Mouse (Mus musculus): Measurements from ENCODE around the gene Pitpnc1. TPM values are rescaled to one million over a fixed set of nuclear protein-coding genes. Genes with fewer than 3 reads are reported as not detected.

Gene Pitpnc1
- total RNA-seq, 2 experiments from 2014 or later, result 61.1 to 64.3 TPM

- no peak for DNase-seq (ENCODE audit: low spot score in 2 of 2)
- intact Hi-C loops (cut with DNase I), result no loop called here
Measured at GRCm38 (mm10) chr11:107226013-107226412, 244.5 kb downstream of the Pitpnc1 start.

DNA sequence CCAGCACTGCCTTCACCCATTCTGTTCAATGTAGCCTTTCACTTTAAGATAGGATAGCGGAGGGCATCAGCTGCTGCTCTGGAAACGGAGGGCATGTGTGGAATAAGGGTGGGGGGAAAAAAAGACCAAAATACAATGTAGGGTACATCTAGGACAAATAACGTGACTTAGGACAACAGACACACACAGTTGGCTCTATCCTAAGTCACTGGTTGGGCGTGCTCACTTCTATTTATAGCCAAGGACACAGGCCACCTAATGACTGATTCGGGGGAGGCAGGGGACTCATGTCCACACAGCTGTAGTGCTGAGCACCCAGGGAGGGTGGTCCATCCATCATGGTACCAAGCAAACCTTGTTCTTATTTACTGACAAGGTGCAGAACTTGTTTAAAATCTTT, 245.2 kb downstream of the Pitpnc1 start:
- DNase-seq (ENCODE audit: low spot score in 2 of 2), result no peak
- intact Hi-C loops (cut with DNase I), result no loop called here

- intact Hi-C loops (cut with DNase I), result no loop called here
- no peak for DNase-seq (ENCODE audit: low spot score in 2 of 2)
Measured at GRCm38 (mm10) chr11:107223667-107224214, 246.8 kb downstream of the Pitpnc1 start.

GRCm38 (mm10) chr11:107223169-107223561, 247.3 kb downstream of the Pitpnc1 start:
- intact Hi-C loops (cut with DNase I), result no loop called here

DNA sequence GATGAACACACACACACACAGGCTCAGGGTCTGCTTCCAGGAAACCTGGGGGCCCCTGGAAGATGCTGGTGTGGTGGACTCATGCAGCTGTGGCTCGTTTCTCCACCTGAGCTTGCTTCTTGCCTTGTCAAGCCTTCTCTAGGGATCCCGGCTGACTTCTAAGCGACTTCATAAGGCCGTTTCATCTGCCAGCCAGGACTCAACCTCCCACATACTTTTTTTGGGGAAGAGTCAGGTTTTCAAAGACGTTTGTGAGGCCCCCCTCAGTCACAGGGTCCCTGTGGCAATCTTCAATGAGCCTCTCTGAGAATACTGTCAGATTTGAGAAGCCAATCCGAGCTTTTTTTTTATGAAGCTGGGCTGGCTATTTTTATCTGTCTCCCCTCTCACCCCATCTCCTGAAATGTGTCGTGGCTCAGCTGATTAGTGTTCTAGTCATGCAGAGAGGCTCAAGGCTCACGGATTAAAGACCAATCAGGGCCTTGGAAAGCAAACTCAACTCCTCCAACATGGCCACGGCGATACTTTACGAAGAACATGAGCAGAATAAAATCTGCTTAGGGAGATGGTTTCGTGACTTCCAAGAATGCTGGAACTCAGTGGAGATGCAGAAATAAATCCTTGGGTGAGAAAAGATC, 247.8 kb downstream of the Pitpnc1 start:
- no peak for DNase-seq (ENCODE audit: low spot score in 2 of 2)
- intact Hi-C loops (cut with DNase I), result no loop called here

More at GRCm38 (mm10) chr11:107223169-107223561, 247.3 kb downstream of the Pitpnc1 start:
- DNase-seq (ENCODE audit: low spot score in 2 of 2), result no peak

DNA sequence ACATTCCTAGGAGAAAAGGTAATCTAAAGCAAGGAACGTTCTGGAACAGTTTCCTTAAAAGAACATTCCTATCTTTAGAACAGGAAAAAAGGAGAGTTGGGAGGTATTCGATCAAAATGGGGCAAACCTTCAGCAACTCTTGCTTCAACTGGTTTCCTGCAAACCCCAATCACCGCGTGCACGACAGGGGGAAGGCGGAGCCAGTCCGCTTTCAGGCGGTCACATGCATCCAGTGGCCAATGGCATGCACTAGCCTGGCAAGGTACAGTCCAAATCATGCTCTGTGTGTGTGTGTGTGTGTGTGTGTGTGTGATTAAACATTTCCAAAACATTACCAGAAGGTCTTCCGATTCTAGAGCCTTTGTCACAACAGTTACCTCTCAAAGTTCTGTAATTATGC, 255.4 kb downstream of the Pitpnc1 start:
- DNase-seq (ENCODE audit: low spot score in 2 of 2), result no peak
- intact Hi-C loops (cut with DNase I), result no loop called here

DNA sequence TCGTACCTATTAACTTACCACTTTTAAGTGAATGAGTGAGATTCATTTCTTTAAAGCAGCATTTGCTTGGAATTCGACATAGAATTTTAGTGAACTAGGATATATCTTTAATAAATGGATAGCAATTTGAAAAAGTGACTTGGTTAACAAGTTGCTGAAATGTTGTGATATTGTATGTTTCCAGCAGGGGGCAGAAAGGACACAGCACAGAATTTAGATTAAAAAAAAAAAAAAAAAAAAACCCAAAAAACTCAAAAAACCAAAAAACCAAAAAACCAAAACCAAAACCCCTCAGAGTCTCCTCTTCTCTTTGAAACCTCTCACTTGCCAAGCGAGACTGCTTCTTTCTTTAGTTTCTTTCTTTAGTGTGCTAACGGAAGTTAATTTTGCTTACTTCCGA, 256.8 kb downstream of the Pitpnc1 start:
- intact Hi-C loops (cut with DNase I), result loop anchor here (2.0 kb wide), 1 partner anchor 255 kb away; no protein-coding TSS in a partner anchor
- peak; percentile 40 to 43 for DNase-seq (ENCODE audit: low spot score in 2 of 2)

DNA sequence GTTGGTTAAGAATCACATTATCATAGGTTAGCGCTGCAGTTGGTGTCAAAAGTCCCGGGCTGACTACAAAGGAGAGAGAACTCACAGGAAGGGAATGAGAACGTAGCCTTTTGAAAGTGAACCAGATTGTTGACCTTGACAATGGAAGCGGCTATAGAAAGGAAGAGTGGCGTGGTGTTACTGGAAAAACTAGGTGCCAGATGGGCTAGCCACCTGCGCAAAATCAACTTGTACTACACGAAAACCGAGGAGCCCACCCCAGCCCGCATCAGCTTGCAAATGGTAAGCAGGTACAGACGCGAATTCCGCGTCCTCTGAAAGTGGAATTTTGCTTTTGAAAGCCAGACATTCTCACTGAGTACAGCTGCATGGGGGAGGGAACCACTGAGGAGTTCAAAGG, 260.7 kb downstream of the Pitpnc1 start:
- DNase-seq (ENCODE audit: low spot score in 2 of 2), result no peak
- intact Hi-C loops (cut with DNase I), result no loop called here

- DNase-seq (ENCODE audit: low spot score in 2 of 2), result no peak
- intact Hi-C loops (cut with DNase I), result no loop called here
Measured at GRCm38 (mm10) chr11:107201773-107202172, 268.7 kb downstream of the Pitpnc1 start.

DNA sequence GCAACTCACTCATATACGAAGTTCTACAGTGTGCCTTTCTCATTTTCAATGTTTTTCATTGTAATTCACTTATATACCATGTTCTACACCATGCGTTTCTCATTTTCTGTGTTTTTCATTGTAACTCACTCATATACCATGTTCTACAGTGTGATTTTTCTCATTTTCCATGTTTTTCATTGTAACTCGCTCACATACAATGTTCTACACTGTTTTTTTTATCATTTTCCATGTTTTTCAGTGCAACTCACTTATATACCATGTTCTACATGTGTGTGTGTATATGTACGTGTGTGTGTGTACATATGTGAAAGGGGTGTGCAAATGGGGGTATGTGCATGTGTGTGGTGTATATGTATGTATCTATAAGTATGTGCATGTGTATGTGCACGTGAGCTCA, 271.2 kb downstream of the Pitpnc1 start:
- intact Hi-C loops (cut with DNase I), result no loop called here
- DNase-seq (ENCODE audit: low spot score in 2 of 2), result no peak

- intact Hi-C loops (cut with DNase I), result no loop called here
- DNase-seq (ENCODE audit: low spot score in 2 of 2), result no peak
Measured at GRCm38 (mm10) chr11:107195334-107195733, 275.2 kb downstream of the Pitpnc1 start.

GRCm38 (mm10) chr11:107190376-107190775, 280.1 kb downstream of the Pitpnc1 start:
- intact Hi-C loops (cut with DNase I), result no loop called here
- DNase-seq (ENCODE audit: low spot score in 2 of 2), result no peak

- intact Hi-C loops (cut with DNase I), result loop anchor here (5.0 kb wide), 1 partner anchor 283 kb away; the partner anchor contains the start of gene Pitpnc1
- peak; percentile 99 for DNase-seq (ENCODE audit: low spot score in 2 of 2)
Measured at GRCm38 (mm10) chr11:107188565-107189552, 281.6 kb downstream of the Pitpnc1 start, which contains the start of gene Nol11. Gene Nol11, minus strand, starts transcription at chr11:107189381.

- intact Hi-C loops (cut with DNase I), result no loop called here
- no peak for DNase-seq (ENCODE audit: low spot score in 2 of 2)
Measured at GRCm38 (mm10) chr11:107183777-107184176, 286.7 kb downstream of the Pitpnc1 start.

- intact Hi-C loops (cut with DNase I), result no loop called here
- no peak for DNase-seq (ENCODE audit: low spot score in 2 of 2)
Measured at GRCm38 (mm10) chr11:107161215-107161614, 309.3 kb downstream of the Pitpnc1 start.

- intact Hi-C loops (cut with DNase I), result no loop called here
- DNase-seq (ENCODE audit: low spot score in 2 of 2), result no peak
Measured at GRCm38 (mm10) chr11:107159034-107159433, 311.5 kb downstream of the Pitpnc1 start.

Measured in left cerebral cortex, postnatal 14 days (tissue).